Mouse (Mus musculus): Measurements from ENCODE around the gene Ldb1. TPM values are rescaled to one million over a fixed set of nuclear protein-coding genes. Genes with fewer than 3 reads are reported as not detected.
A peak's percentile ranks its signal among the peaks of the same experiment; 100 is the strongest.

The Ldb1 gene
- total and polyA plus RNA-seq, 3 experiments: 56.9 to 120 (median 67.6) TPM

GRCm38 (mm10) chr19:46074266-46074665, 29.3 kb upstream of the Ldb1 start:
- no peak overlapping the region for H3K4me2 ChIP-seq (ENCODE audit: insufficient read depth, low read depth, poor library complexity, severe bottlenecking)
- dilution Hi-C loops (cut with MboI; ENCODE audit: extremely low pct_ligation_motif_present, extremely low pct_unique_long_range_greater_than_20kb, low sequenced_read_pairs): no loop called here
- no peak for TF ChIP-seq USF2 (conservative IDR thresholded peaks at IDR 0.05; ENCODE audit: low read depth, low read length)
- TF ChIP-seq RAD21 (IDR thresholded peaks at IDR 0.05; ENCODE audit: low read depth, low read length): no peak
- TF ChIP-seq CHD2 (IDR thresholded peaks at IDR 0.05; ENCODE audit: low read length): no peak
- TF ChIP-seq ELF1 (IDR thresholded peaks at IDR 0.05; ENCODE audit: low read depth, low read length): no peak
- no peak for TF ChIP-seq POLR2AphosphoS2 (IDR thresholded peaks at IDR 0.05; ENCODE audit: low read depth, low read length)
- no peak for TF ChIP-seq GABPA (IDR thresholded peaks at IDR 0.05; ENCODE audit: insufficient replicate concordance, low read depth, low read length)
- H3K4me3 ChIP-seq (replicated peaks in 1 of 3; ENCODE audit: low read depth in 2 of 3, low read length in 2 of 3, poor library complexity in 1 of 3): no peak overlapping the region
- peaks cover 32% of the 10 kb centered on the region for H3K79me2 ChIP-seq (replicated peaks; ENCODE audit: control insufficient read depth, extremely low read depth, insufficient read depth, poor library complexity, severe bottlenecking)
- in situ Hi-C loops (cut with MboI; ENCODE audit: low pct_ligation_motif_present, low pct_unique_long_range_greater_than_20kb, low sequenced_read_pairs): no loop called here
- DNase-seq (ENCODE audit: extremely low read depth): no peak
- H3K36me3 ChIP-seq (replicated peaks in 1 of 2; ENCODE audit: control insufficient read depth in 1 of 2, insufficient read depth in 1 of 2, low read length in 1 of 2): peaks cover 49 to 68% of the 10 kb centered on the region in 2 experiments
- no peak overlapping the region for H3K9ac ChIP-seq (ENCODE audit: insufficient read depth, low read depth)
- H3K4me1 ChIP-seq (ENCODE audit: control insufficient read depth in 1 of 2, insufficient read depth in 2 of 2): peaks cover 10 to 19% of the 10 kb centered on the region in 2 experiments
- H3K27ac ChIP-seq (ENCODE audit: insufficient read depth, low read depth): no peak overlapping the region
- H3K9me3 ChIP-seq (replicated peaks; ENCODE audit: low read length): no peaks in the 10 kb centered on the region
- H3K27me3 ChIP-seq (replicated peaks): no peaks in the 10 kb centered on the region

GRCm38 (mm10) chr19:46073285-46073684, 28.3 kb upstream of the Ldb1 start:
- TF ChIP-seq MYC (IDR thresholded peaks at IDR 0.05; ENCODE audit: low read depth, low read length): no peak
- 0 out of 2 replicates have a peak, but pooled peaks have one; percentile 20 for TF ChIP-seq ZMIZ1 (IDR thresholded peaks at IDR 0.05; ENCODE audit: low read depth, low read length)
- no peak for TF ChIP-seq GABPA (IDR thresholded peaks at IDR 0.05; ENCODE audit: insufficient replicate concordance, low read depth, low read length)
- no peak for TF ChIP-seq JUN (IDR thresholded peaks at IDR 0.05; ENCODE audit: insufficient read depth, low read depth, low read length)
- TF ChIP-seq MAZ (IDR thresholded peaks at IDR 0.05; ENCODE audit: low read depth, low read length): no peak
- dilution Hi-C loops (cut with MboI; ENCODE audit: extremely low pct_ligation_motif_present, extremely low pct_unique_long_range_greater_than_20kb, low sequenced_read_pairs): no loop called here
- Histone ChIP-seq H3K9me3 (replicated peaks; ENCODE audit: low read length) (no peaks in the 10 kb centered on the region), H3K4me2 (ENCODE audit: insufficient read depth, low read depth, poor library complexity, severe bottlenecking) (no peak overlapping the region), H3K79me2 (replicated peaks; ENCODE audit: control insufficient read depth, extremely low read depth, insufficient read depth, poor library complexity, severe bottlenecking) (peaks cover 23% of the 10 kb centered on the region), H3K36me3 (replicated peaks in 1 of 2; ENCODE audit: control insufficient read depth in 1 of 2, insufficient read depth in 1 of 2, low read length in 1 of 2) (peaks cover 49 to 67% of the 10 kb centered on the region in 2 experiments), H3K27ac (ENCODE audit: insufficient read depth, low read depth) (no peak overlapping the region), H3K4me3 (replicated peaks in 1 of 3; ENCODE audit: low read depth in 2 of 3, low read length in 2 of 3, poor library complexity in 1 of 3) (no peak overlapping the region), H3K4me1 (ENCODE audit: control insufficient read depth in 1 of 2, insufficient read depth in 2 of 2) (peaks cover 7 to 14% of the 10 kb centered on the region in 2 experiments), H3K27me3 (replicated peaks) (no peaks in the 10 kb centered on the region), H3K9ac (ENCODE audit: insufficient read depth, low read depth) (no peak overlapping the region)
- no peak for DNase-seq (ENCODE audit: extremely low read depth)
- in situ Hi-C loops (cut with MboI; ENCODE audit: low pct_ligation_motif_present, low pct_unique_long_range_greater_than_20kb, low sequenced_read_pairs): no loop called here

- Histone ChIP-seq H3K4me1 (ENCODE audit: control insufficient read depth in 1 of 2, insufficient read depth in 2 of 2) (peaks cover 0 to 10% of the 10 kb centered on the region in 2 experiments; a peak in 2 of 4 replicates), H3K27me3 (replicated peaks) (no peaks in the 10 kb centered on the region), H3K9ac (ENCODE audit: insufficient read depth, low read depth) (no peak overlapping the region), H3K4me2 (ENCODE audit: insufficient read depth, low read depth, poor library complexity, severe bottlenecking) (no peak overlapping the region), H3K27ac (ENCODE audit: insufficient read depth, low read depth) (no peak overlapping the region), H3K9me3 (replicated peaks; ENCODE audit: low read length) (no peaks in the 10 kb centered on the region), H3K36me3 (replicated peaks in 1 of 2; ENCODE audit: control insufficient read depth in 1 of 2, insufficient read depth in 1 of 2, low read length in 1 of 2) (peaks cover 84 to 97% of the 10 kb centered on the region in 2 experiments), H3K4me3 (replicated peaks in 1 of 3; ENCODE audit: low read depth in 2 of 3, low read length in 2 of 3, poor library complexity in 1 of 3) (no peak overlapping the region), H3K79me2 (replicated peaks; ENCODE audit: control insufficient read depth, extremely low read depth, insufficient read depth, poor library complexity, severe bottlenecking) (peaks cover 3% of the 10 kb centered on the region)
- no peak for TF ChIP-seq ZNF384 (IDR thresholded peaks at IDR 0.05; ENCODE audit: low read depth, low read length)
- TF ChIP-seq CTCF (conservative IDR thresholded peaks at IDR 0.05 in 1 of 2, IDR thresholded peaks at IDR 0.05 in 1 of 2; ENCODE audit: low read depth in 2 of 2, low read length in 2 of 2): no peak
- TF ChIP-seq NELFE (IDR thresholded peaks at IDR 0.05; ENCODE audit: low read depth, low read length): no peak
- no peak for TF ChIP-seq JUN (IDR thresholded peaks at IDR 0.05; ENCODE audit: insufficient read depth, low read depth, low read length)
- in situ Hi-C loops (cut with MboI; ENCODE audit: low pct_ligation_motif_present, low pct_unique_long_range_greater_than_20kb, low sequenced_read_pairs) (no loop called here), dilution Hi-C loops (cut with MboI; ENCODE audit: extremely low pct_ligation_motif_present, extremely low pct_unique_long_range_greater_than_20kb, low sequenced_read_pairs) (no loop called here)
- DNase-seq (ENCODE audit: extremely low read depth): no peak
Observed at GRCm38 (mm10) chr19:46068054-46068453, 23.0 kb upstream of the Ldb1 start.
